Mouse (Mus musculus) embryo, embryonic 10 days (tissue): ENCODE measurements around the gene Egfl6.

Experiments
- DNase-seq: peaks from one replicate; pipeline ENCODE4 v3.0.0-alpha.2; 2015; ENCODE audit warnings: low spot score

Egfl6 gene

DNA sequence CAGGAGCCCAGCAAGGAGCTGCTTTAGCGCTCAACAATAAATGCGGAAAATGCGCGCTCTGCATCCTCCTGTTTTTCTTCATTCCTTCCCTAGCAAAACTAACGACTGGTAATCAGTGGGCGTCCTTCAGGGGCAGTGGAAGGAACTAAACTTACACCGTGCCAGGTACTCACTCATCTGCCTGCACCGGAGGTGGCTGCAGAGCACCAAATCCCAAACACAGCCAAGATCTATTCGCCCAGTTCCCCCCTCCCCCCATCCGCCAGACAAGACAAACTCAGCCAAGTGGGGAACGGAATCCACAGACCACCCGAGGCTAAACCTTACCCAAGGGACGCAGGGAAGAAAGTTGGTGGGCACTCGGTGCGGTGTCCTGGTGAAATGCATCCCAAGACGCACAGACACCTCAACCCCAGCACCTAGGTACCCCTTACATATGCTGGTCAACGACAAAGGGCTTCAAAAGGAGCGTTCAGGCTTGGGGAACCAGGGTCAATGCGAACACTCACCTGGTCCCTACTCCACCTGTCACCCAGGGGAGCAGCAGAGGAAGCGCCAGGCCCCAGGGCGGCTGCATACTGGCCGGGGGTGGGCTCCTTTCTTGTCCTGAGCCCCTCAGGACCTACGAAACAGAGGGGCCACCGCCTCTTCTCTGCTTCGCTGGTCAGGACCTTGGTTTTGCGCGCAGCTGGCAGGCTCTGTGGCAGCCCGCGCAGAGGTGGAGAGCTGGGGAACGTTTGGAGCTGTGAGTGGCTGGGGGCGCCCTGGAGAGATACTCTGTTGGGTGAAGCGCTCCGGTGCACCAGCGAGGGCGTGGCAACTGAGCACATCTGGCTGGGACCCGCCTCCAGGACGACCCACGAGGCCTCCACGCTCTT, at the start of gene Egfl6:
Egfl6 (minus strand) TSS at position 774 of the 878 bp plus-strand sequence.
- peak; percentile 6 for DNase-seq

DNA sequence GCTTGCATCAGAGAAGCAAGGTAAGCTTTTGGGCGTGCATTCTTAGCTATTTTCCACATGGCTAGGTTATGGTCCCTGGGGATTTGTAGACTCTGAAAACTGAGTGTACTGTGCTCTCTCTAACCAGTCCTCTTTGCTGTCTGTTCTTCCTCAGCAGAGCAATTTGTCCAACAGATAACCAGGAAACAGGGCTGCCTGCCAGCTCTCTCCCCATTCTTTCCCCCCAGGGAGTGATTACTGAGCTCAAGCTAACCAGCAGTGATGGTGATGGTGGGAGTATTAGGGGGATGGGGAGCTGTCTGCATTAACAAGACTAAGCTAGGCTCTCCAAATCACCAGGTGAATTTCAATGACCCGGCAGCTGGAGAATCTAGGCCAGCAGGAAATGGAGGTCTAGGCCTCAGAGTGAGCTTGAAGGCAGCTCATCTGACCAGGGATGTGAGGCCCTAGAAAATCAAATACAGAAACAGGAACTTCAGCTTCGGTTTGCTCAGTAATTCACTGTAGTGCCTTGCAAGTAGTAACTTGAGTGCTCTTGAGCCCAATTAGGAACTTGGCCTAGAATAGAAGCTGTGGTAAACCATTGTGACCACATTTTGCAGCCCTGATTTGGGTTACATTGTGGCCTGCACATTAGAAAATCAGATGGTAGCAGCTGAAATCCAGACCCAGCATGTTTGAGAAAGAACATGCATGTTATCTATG, 41.5 kb upstream of the Egfl6 start:
- no peak for DNase-seq

DNA sequence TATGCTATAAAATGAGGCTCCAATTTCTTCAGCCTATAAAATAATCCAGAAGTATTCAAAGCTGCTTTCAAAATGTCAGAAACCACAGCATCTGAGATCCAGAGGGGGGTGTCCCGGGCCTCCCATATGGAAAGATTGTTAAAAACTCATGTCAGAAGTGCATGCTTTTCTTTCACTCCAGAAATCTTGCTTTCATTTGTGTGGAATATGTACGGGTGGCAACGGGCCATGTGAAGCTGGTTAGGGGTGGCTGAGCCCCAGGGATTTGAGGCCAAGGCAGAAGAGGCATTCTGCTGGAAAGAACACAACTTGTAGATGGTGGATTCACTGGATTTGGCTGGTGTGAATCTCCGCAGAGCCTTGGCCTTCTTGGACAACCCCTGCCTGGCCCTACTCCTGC, 40.7 kb upstream of the Egfl6 start:
- no peak for DNase-seq

DNA sequence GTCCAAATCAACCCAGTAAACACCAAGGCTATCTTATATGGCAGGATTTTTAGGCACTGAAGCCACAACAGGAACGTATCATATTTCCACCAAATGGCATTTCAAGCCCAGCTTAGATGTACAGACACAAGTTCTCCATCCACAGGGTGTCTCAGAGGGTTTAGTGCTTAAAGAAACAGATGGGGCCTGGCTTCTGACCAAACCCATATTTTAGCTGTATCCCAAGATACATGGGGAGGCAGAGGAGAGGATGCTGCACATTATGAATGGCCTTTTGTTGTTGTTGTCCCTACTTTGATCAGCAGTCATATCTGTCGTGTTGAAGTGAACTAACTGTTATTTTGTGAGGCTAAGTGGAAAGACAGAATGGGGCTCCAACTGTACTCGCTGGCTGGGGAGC, 37.7 kb upstream of the Egfl6 start:
- no peak for DNase-seq

DNA sequence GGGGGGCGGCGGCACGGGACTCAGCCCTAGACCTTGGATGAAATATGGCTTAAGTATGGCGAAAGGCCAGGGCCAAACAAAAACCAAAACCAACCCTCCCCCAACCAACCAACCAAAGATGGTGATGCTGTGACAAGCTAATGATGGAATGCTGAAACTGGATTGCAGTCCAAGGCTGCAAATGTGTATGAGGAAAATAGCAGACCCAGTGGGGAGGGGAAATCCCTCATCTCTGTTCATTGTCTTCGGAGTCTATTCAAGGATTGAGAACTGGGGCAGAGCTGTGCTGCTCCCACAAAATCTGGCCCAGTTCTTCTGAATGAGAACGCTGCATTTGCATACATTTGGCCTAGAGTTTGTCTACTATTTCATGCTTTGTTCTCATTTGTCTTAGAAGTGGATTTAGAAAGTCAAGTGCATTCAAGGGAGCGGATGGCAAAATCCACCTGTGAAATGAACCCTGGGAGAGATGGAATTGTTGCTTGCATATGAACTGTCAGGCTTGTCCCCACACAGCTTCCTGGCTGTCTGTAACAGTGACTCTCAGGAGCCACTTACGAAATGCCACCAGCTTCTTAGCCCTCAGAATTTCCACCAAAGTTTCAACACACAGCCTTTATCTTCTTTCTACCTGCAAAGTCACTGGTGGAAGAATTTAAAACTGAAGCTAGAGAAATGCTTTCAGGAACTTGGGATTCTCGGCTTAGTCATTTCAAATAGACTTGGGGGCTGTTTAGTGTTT, 36.2 kb upstream of the Egfl6 start:
- DNase-seq = no peak

DNA sequence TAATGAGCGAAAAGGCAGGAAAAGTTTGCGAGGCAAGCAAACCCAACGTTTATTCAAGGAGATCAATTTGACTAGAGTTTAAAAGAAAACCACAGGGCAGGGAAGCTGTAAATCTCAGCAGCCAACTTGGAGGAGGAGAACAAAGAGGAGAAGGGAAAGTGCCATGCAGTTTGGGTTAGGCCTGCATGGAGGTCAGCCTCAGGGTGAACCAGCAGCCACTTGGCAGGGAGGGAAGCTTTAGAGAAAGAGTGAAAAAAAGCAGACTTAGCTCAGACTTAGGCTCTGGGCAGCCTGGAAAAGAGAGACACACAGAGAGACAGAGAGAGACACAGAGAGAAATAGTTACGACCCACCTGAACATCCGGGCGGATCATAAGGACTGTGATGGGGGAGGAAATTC, 35.4 kb upstream of the Egfl6 start:
- DNase-seq = no peak

DNA sequence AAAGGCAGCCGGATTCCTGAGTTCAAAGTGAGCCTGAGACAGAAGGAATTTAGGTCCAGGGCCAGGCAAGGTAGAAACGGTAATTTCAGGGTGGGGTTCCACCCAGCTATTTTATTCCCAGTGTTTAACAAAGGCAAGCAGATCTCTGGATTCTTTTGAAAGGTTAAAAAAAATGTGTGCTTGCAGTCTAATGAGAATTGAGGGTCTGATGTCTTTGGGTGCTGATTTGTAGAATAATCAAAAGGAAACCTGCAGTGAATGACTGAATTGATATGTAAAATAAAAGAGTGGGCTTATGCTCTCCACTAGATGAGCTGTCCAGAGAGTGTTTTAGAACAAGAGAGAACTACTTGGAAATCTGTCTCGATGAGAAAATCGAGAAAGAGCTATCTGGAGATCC, 33.6 kb upstream of the Egfl6 start:
- DNase-seq = no peak

DNA sequence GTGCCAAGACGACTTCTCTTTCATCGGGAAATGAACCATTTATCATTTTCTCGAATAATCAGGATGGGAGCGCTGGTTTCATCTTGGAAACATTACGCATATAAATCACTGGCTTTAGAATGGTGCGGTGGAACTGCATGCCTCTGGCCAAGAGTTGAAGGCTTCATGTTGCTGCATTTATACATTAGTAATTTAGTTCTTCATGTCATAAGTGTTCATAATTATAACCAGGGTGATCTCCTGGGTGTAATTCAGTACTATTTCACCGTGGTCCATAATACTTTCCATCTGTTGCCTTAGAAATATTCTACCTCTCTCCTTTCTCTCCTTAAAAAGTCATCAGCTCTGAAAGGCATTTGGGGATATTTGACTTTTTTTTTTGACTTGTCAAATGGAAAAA, 29.7 kb upstream of the Egfl6 start:
- no peak for DNase-seq

GRCm38 (mm10) chrX:166576111-166576510, 9.4 kb downstream of the Egfl6 start:
- DNase-seq = no peak

DNA sequence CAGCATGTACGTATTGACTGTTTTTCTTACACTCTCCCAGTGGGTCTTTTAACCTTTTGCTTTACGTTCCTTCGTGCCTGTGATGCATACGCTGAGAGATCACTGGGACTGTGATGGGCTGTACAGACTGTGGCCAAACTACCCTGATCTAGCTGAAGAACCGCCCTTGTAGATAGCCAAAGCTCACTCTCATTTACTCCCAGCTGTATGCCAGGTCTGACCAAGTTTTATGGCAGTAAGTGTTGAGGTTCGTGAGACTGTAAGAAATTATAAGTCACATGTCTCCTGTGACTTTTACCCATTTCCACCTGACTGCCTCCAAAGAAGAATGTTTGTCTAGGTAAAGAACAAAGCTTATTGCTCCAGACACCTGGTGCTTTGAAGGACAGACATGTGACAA, 19.5 kb downstream of the Egfl6 start:
- DNase-seq = no peak

DNA sequence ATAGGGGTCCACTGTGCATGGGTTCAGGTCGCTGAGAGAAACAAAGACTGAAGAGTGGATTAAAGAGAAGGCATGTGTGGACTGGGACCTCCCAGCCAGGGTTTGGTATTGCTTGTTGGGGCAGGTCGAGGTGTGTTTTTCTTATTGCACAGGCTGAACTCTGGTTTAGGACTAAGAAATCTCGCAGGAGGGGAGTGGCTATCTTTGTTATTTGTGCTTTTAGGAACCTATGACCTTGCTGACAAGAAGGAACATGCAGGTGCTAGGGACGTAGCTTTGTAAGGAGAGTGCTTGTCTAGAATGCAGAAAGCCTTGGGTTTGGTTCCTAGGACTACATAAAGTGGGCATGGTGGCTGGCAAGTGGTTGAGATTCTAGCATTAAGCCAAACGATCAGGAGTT, 20.1 kb downstream of the Egfl6 start:
- DNase-seq = no peak

GRCm38 (mm10) chrX:166564900-166565299, 20.6 kb downstream of the Egfl6 start:
- DNase-seq = no peak

DNA sequence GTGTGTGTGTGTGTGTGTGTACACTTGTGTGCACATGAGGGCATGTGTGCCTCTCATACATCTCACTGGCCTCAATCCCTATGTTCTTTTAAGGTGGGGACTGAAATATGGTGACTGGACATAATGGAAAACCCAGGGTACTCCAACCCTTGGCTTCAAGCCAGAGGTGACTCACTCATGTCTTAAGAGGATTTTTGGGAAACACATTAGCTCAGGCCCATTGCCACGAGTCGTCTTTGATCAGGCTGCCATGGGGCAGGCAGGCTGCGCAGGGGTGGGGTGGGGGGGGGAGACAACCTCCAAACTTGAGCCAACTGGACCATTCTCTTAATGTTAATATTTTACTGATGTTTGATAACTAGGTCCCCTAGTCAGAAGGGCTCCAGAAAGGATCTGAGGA, 26.2 kb downstream of the Egfl6 start:
- DNase-seq = no peak

DNA sequence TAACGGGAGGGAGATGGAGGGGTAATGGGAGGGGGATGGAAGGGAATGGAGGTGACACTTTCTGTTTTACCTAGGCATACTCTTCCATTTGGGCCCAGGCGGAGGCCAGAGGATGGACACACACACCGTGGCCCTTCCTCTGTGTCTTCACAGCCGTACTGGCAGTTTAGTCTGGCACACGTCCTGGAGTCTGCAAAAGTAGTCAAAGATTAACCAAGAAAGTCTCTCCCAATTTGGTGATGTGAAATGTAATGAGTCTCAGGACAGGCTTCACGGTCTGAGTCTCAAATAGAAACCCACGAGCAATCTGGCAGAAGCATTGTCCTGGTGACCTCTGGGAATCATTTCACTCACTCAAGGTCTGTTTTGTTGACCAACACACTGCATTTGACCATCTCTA, 33.2 kb downstream of the Egfl6 start:
- no peak for DNase-seq

- no peak for DNase-seq
These were observed 39.0 kb downstream of the Egfl6 start for GRCm38 (mm10) chrX:166546495-166546894.

- DNase-seq = no peak
These were observed 50.4 kb downstream of the Egfl6 start for GRCm38 (mm10) chrX:166535138-166535537.

- DNase-seq = no peak
These were observed 52.1 kb downstream of the Egfl6 start for GRCm38 (mm10) chrX:166533432-166533831.

GRCm38 (mm10) chrX:166531671-166532070, 53.8 kb downstream of the Egfl6 start:
- DNase-seq = no peak

GRCm38 (mm10) chrX:166528126-166528525, 57.4 kb downstream of the Egfl6 start:
- no peak for DNase-seq

- DNase-seq = no peak
These were observed 59.7 kb downstream of the Egfl6 start for GRCm38 (mm10) chrX:166525637-166526315.

DNA sequence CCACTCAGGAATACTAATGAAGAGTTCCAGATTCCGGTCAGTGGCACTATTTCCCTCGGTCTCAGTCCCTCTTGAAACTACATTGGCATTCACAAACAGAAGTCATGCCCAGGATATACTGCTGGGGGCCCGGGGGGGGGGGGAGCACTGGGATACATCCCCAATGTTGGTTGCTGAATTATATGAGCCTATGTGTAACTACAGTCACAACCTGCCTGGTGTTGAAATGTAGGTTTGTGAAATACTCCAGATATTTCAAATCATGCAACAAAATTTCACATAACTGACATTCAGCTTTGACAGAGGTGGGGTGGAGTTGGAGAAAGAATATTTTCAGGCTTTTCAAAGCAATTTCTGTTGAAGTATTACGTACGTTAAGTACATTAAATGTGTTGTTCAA, 64.7 kb downstream of the Egfl6 start:
- no peak for DNase-seq

- no peak for DNase-seq
These were observed 67.2 kb downstream of the Egfl6 start, which contains the start of gene Tceanc for GRCm38 (mm10) chrX:166518345-166518744. Tceanc (minus strand) TSS chrX:166518567.
